Mouse (Mus musculus) neutrophil, adult 83 days (primary cell): Measurements from ENCODE around the gene Olfr308. TPM values are rescaled to one million over a fixed set of nuclear protein-coding genes. Genes with fewer than 3 reads are reported as not detected.

Source experiments
- total RNA-seq, 2 experiments: library from RNA; stranded (reverse); gene quantifications; one replicate each; pipeline ENCODE4 v1.2.4; 2023

The Olfr308 gene
- not detected for total RNA-seq

DNA sequence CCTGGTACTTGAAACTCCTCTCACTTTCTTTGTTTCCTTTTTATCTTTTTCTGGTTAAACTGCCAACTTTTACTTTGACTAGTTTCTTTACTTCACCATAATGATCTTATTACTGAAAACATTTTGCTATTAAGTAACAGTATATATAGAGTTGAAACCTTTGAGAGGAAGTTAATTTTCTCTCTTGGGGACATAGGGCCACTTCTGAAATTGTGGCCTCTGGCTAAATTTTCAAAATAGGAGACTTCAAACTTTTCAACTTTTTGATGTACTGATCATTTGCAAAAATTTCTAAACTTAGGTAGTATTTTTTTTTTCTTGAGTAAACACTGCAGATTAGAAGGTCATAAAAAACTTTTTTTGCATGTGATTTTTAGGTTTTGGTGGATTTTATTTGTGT is at the start of gene Olfr308:
TSS of gene Olfr308 (minus strand) at position 101 of the 400 bp plus-strand sequence.

DNA sequence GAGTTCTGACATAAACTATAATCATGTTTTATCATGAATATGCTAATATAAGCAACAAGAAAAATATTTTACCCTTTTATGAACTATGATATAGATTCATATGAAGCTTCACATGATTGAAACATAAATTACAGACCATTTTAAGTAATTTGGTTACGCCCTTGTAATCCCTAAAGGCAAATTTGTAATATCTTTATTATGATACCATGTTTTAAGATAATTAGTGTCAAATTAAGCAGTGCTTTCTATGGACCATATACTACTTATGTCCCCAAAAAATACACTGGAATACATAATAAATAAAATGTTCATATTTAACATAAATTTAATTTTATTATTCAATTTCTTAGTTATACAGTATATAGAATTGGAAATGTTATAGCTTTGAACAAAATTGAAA is 41.4 kb upstream of the Olfr308 start, which contains the start of gene Olfr305:
TSS of gene Olfr305 (minus strand) at position 101 of the 400 bp plus-strand sequence.

DNA sequence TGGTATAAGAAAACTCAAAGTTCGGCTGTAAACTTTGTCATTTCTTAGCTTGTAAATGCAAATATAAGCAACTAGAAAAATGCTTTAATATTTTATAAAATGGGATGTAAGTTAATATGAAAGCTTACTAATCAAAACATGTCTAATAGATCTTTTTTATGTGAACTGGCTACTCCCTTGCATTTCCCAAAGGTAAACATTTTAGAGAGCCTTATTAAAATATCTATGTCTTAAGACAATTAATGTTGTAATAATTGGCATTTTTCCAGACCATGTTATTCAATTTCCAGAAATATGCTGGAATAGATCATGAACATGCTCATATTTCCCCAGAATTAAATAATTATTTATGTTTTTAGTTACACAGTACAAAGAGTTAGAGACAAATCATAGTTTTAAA is 12.1 kb upstream of the Olfr308 start, which contains the start of gene Olfr307:
TSS of gene Olfr307 (minus strand) at position 101 of the 400 bp plus-strand sequence.

DNA sequence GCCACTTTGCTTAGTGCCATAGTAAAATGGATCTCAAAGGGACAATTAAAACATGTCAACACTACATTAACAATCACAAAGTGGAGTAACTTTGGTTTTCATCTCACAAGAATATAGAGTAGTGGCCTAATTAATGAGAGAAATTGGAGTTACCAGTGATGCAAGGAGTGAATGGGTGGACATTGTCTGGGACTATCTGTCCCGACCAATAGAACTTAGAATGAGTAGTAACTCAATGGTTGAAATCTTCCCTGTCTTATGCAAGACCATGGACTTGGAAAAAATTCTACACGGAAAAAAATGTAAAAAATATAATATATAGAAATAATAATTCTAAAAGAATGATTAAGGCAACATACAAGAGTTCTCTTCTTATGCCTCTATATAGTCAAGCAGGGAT is 11.8 kb downstream of the Olfr308 start, which contains the start of gene Olfr309:
TSS of gene Olfr309 (minus strand) at position 101 of the 400 bp plus-strand sequence.

DNA sequence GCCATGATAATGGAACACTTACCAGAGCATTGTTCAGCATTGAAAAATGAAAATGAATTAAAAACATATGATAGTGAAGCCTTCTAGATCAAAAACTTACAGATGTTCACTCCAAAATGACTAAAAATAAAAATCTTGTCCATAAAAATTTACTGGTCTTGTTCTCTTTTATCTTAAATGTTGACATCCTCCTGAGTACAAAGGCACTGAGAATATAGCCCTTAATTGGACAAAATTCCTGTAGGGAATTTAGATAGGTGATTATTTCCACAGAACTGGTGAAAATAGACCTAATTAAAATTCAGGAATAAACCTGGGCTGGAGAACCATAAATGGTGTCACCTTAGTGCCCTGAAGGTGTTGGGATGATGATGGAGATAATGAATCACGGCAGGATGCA is 48.4 kb downstream of the Olfr308 start, which contains the start of gene Olfr310:
TSS of gene Olfr310 (minus strand) at position 101 of the 400 bp plus-strand sequence.

Other genes with a start within 250 kb of the Olfr308 start
- not detected for gene Vmn2r75, start 153.9 kb downstream of the Olfr308 start, total RNA-seq
- gene Vmn2r76, start 79.3 kb downstream of the Olfr308 start, total RNA-seq: not detected
- gene Olfr310, start 48.5 kb downstream of the Olfr308 start, total RNA-seq: not detected
- not detected for gene Olfr309, start 11.9 kb downstream of the Olfr308 start, total RNA-seq
- not detected for gene Olfr307, start 12.0 kb upstream of the Olfr308 start, total RNA-seq
- not detected for gene Olfr305, start 41.3 kb upstream of the Olfr308 start, total RNA-seq
- not detected for gene Olfr304, start 61.0 kb upstream of the Olfr308 start, total RNA-seq
- not detected for gene Olfr303, start 72.2 kb upstream of the Olfr308 start, total RNA-seq
- not detected for gene Olfr301, start 78.2 kb upstream of the Olfr308 start, total RNA-seq
- not detected for gene Olfr299, start 134.3 kb upstream of the Olfr308 start, total RNA-seq
- gene Olfr298, start 166.9 kb upstream of the Olfr308 start, total RNA-seq: not detected
- not detected for gene Olfr297, start 194.3 kb upstream of the Olfr308 start, total RNA-seq